Mouse (Mus musculus) large intestine, adult 2 months (tissue): ENCODE data around the gene Ttc30a2. TPM values are rescaled to one million over a fixed set of nuclear protein-coding genes. Genes with fewer than 3 reads are reported as not detected.
"Not testable (repeated sequence)": the region's sequence is repeated elsewhere in the genome, so short reads cannot be mapped to it uniquely, and the experiment has no call there.

ENCODE experiments used
- DNase-seq: peaks from one replicate; pipeline ENCODE4 v3.0.0-alpha.2; 2012; ENCODE audit warnings: low read depth, low spot score
- WGBS: fragments of 180-500 bp; shearing (Covaris S2); methylation state at CpG from one replicate; pipeline ENCODE4 v1.1.7; 2018; 5-methylcytosine and 5-hydroxymethylcytosine counted together
- polyA plus RNA-seq: library from polyadenylated mRNA; depleted of rRNA; stranded (reverse); fragments of >200 nt; gene quantifications from 2 replicates; pipeline ENCODE4 v1.2.3, GENCODE M21; 2012; rRNA removed

Ttc30a2 gene
- polyA plus RNA-seq, 1 experiment, result 0.10 TPM

DNA sequence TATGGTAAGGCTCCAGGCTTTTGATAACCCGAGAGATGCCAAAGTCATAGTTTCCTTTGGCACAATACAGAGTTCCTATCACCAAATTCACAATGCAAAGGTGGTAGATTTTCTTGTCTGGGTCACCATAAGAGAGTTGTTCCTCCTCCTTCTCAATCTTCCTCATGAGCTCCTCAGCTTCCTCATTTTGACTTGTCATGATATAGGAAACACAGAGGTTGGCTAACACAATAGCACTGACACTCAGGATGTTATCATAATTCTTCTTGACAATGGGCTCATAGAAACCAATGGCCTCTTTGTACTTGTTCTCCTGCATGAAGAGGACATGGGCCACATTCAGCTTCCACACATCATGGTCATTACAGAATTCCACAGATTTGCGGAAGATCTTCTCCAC, 41.3 kb downstream of the Ttc30a2 start:
- not testable (repeated sequence) for DNase-seq
- WGBS, result 93% methylated on average over 2 of the region's 2 CpGs

GRCm38 (mm10) chr2:75933541-75933940, 44.4 kb downstream of the Ttc30a2 start:
- WGBS, result 16% methylated on average over 7 of the region's 7 CpGs
- DNase-seq, result no peak

- WGBS, result 90% methylated on average over 2 of the region's 2 CpGs
- no peak for DNase-seq
Observed at GRCm38 (mm10) chr2:75930941-75931340, 47.0 kb downstream of the Ttc30a2 start.

- WGBS, result 77% methylated on average over 6 of the region's 6 CpGs
- DNase-seq, result no peak
Observed at GRCm38 (mm10) chr2:75929786-75930444, 48.1 kb downstream of the Ttc30a2 start.

DNA sequence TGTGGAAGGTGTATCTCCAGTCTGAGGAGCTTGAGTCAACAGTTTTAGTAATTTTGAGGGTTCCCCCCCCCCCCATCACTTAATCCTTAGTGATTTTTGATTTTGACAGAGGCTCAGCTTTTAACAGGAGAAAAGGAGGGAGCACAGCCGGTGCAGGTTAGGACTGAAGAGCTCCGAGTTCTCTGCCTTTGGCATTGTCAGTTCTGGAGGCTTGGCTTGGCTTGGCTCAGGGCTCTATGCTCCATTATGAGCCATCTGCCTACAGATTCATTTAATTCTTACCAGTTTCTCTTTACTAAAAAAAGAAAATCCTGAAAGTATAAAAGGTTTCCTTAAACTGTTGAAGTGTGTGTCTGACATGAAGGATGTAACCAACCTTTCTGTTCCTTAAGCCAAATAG, 48.8 kb downstream of the Ttc30a2 start:
- 96% methylated on average over 2 of the region's 2 CpGs for WGBS
- DNase-seq, result no peak

DNA sequence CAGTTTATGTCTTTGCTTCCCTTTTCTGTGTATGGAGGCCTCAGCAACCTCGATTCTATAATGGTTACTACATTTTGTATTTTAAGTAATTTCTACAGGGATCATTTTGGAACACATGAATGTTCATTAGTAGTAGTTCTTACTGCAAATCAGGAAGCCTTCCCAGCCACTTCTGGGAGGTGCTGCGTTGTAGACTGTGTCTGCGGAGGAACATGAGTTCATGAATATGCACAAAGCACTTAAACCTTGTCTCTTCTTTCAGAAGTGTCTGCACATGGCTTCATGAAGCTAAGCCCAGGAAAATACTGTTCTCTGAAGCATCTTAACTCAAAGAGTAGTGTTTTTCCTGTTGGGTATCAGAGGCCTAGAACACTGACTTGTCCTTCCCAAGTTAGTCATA, 50.0 kb downstream of the Ttc30a2 start:
- no peak for DNase-seq
- WGBS, result 89% methylated on average over 3 of the region's 3 CpGs

DNA sequence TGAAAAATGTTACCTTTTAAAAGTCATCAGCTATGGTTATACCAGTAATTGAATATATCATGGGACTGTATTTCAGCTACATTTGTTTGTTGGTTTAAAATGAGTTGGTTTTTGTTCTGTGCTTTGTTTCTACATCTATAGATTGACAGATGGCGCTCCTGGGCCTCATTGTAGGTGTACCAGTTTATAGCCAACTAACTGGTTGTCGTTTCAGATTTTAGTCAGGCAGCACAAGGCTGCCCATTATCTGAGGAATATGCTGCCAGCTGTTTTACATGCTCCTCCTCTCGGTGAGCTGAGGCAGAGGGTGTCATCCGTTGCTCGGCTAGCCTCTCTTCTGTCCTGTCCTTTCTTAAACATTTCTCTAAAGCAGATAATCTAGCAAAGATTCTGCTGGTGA, 51.9 kb downstream of the Ttc30a2 start:
- DNase-seq, result no peak
- WGBS, result 74% methylated on average over 5 of the region's 5 CpGs

Other genes with a start within 250 kb of the Ttc30a2 start
- gene Agps, start 146.0 kb downstream of the Ttc30a2 start, polyA plus RNA-seq, result 3.4 and 4.3 TPM in 2 replicates
- gene Ttc30b, start 39.6 kb downstream of the Ttc30a2 start, polyA plus RNA-seq, result 3.1 and 4.7 TPM in 2 replicates
- 1.8 TPM in 2 replicates for gene Ttc30a1, start 3.8 kb upstream of the Ttc30a2 start, polyA plus RNA-seq